Mouse (Mus musculus) megakaryocyte-erythroid progenitor cell, adult 5-6 weeks (primary cell): Measurements from ENCODE around the gene Slitrk6. TPM values are rescaled to one million over a fixed set of nuclear protein-coding genes. Genes with fewer than 3 reads are reported as not detected.

ENCODE experiments used
- ATAC-seq: replicated peaks from 2 replicates; pipeline ENCODE4 v1.8.0; 2016; ENCODE audit warnings: mild to moderate bottlenecking, inconsistent platforms; ENCODE audit not compliant: severe bottlenecking, poor library complexity, low FRiP score, low TSS enrichment
- total RNA-seq, 2 experiments: library from RNA; stranded (forward) in 1 of 2; stranded (reverse) in 1 of 2; fragments of 200-1000, 215-1000 nt in 1 of 2; fragments of >200 nt in 1 of 2; fragmentation: Nextera tagmentation in 1 of 2; gene quantifications; 2 replicates each; pipeline ENCODE4 v1.2.3; 2014 to 2017

Gene Slitrk6
- total RNA-seq (2014; fragmentation: Nextera tagmentation) (not detected in 2 replicates), total RNA-seq (2017) (not detected in 2 replicates)

GRCm38 (mm10) chr14:110754484-110755307 is at the start of gene Slitrk6:
Gene Slitrk6, minus strand, starts transcription at chr14:110755149.
- ATAC-seq, result no peak

- no peak for ATAC-seq
Observed at GRCm38 (mm10) chr14:110777546-110777945, 22.6 kb upstream of the Slitrk6 start.

GRCm38 (mm10) chr14:110770694-110771093 is 15.7 kb upstream of the Slitrk6 start:
- ATAC-seq, result no peak

- ATAC-seq, result no peak
Observed at GRCm38 (mm10) chr14:110762588-110763220, 7.8 kb upstream of the Slitrk6 start.

- ATAC-seq, result no peak
Observed at GRCm38 (mm10) chr14:110760909-110761308, 6.0 kb upstream of the Slitrk6 start.

- no peak for ATAC-seq
Observed at GRCm38 (mm10) chr14:110755308-110755650, 330 bp upstream of the Slitrk6 start.

- ATAC-seq, result no peak
Observed at GRCm38 (mm10) chr14:110739861-110740260, 15.1 kb downstream of the Slitrk6 start.

GRCm38 (mm10) chr14:110739368-110739767 is 15.6 kb downstream of the Slitrk6 start:
- no peak for ATAC-seq

GRCm38 (mm10) chr14:110728344-110728910 is 26.5 kb downstream of the Slitrk6 start:
- ATAC-seq, result no peak

- ATAC-seq, result no peak
Observed at GRCm38 (mm10) chr14:110724026-110724576, 30.8 kb downstream of the Slitrk6 start.
